Mouse (Mus musculus) heart, adult 18-20 months (tissue): ENCODE measurements around the gene Oscar. TPM values are rescaled to one million over a fixed set of nuclear protein-coding genes. Genes with fewer than 3 reads are reported as not detected.

ENCODE experiments used
- microRNA-seq, 2 experiments: library from miRNA; unstranded; fragments of <30 nt; microRNA quantifications; one replicate each; pipeline ENCODE4 v1.2.0; 2022
- total RNA-seq, 2 experiments: library from RNA; stranded (reverse); gene quantifications; 2 replicates each; pipeline ENCODE4 v1.2.3; 2021

The Oscar gene
- total RNA-seq, 2 experiments from 2014 or later: not detected

Small RNAs within 50 kb of the gene (microRNA-seq; reads per million reads assigned to microRNA genes)
- gene Gm25100 (0 reads per million in 2 experiments), gene Mir3572 (3.2 to 4.2 reads per million in 2 experiments)

Other genes with a start within 250 kb of the Oscar start
- not detected for gene Cacng8, start 225.5 kb downstream of the Oscar start, total RNA-seq
- 1 to 10 TPM; 1.5 to 2.0 TPM for gene Cacng6, start 192.0 kb downstream of the Oscar start, total RNA-seq
- gene Tarm1, start 113.5 kb downstream of the Oscar start, total RNA-seq: not detected
- gene Ndufa3, start 1.2 kb upstream of the Oscar start, total RNA-seq: 1,000 to 10,000 TPM; 1,902 to 1,920 TPM
- 10 to 100 TPM; 18.2 to 18.9 TPM for gene Tfpt, start 13.8 kb upstream of the Oscar start, total RNA-seq
- gene Prpf31, start 13.8 kb upstream of the Oscar start, total RNA-seq: 10 to 100 TPM; 22.4 to 26.0 TPM
- 10 to 100 TPM; 17.8 to 23.0 TPM for gene Cnot3, start 29.1 kb upstream of the Oscar start, total RNA-seq
- gene Leng1, start 49.7 kb upstream of the Oscar start, total RNA-seq: 10 to 100 TPM; 12.6 to 12.7 TPM
- gene Tmc4, start 61.4 kb upstream of the Oscar start, total RNA-seq: 1 to 10 TPM; 1.1 to 1.4 TPM
- 10 to 100 TPM; 68.7 to 70.3 TPM for gene Tsen34, start 76.7 kb upstream of the Oscar start, total RNA-seq
- gene Mboat7, start 77.4 kb upstream of the Oscar start, total RNA-seq: 10 to 100 TPM; 19.8 to 21.5 TPM
- 100 to 1,000 TPM; 640 to 688 TPM for gene Rps9, start 87.8 kb upstream of the Oscar start, total RNA-seq
- gene Pirb, start 104.2 kb upstream of the Oscar start, total RNA-seq: 1 to 10 TPM; 1.5 to 2.0 TPM
- gene Gm15448, start 209.5 kb upstream of the Oscar start, total RNA-seq: under 1 TPM; 0.22 to 0.26 TPM
- under 1 TPM; 0.26 to 0.57 TPM for gene Pira2, start 228.9 kb upstream of the Oscar start, total RNA-seq